Mouse (Mus musculus): ENCODE measurements around the gene Jam3. TPM values are rescaled to one million over a fixed set of nuclear protein-coding genes. Genes with fewer than 3 reads are reported as not detected.

Gene Jam3
- polyA plus RNA-seq, 1 experiment from 2014 or later = 46.3 TPM

DNA sequence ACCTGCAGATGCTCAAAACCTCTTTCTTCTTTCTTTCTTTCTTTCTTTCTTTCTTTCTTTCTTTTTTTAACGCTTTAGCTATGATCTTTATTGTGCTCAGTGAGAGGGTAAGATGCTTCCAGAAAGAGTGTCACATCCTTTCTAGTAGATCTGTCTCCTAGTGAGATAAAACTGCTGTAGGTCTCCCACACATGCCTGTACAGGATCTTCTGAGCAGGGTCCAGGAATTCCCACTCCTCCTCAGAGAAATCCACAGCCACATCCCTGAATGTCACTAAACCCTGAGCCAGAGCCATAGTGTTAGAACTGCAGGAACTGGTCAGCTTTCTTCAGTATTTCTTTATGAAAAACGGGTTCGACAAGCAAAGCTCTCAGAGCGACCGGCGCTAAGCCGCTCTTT is 19.8 kb downstream of the Jam3 start:
- no peak overlapping the region for H3K27ac ChIP-seq (ENCODE audit: low read length)
- 90% methylated on average over 7 of the region's 7 CpGs for WGBS

DNA sequence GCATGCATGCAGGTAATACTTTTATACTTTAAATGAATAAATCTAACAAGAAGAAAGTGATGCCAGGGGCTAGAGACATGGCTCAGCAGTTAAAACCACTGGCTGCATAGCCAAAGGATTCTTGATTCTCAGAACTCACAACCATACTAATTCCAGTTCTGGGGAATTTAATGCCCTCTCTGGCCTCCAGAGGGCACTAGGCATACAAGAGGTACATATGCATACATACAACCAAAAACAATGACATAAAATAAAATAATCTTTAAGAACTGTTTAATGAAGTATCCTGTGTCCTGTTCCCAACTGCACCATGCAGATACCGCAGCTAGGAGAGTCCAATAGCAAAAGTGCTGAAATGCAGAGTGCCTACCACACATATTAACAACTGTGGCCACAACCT is 20.8 kb downstream of the Jam3 start:
- ATAC-seq = no peak
- whole genome bisulfite sequencing = 72% methylated on average over 1 of the region's 1 CpGs
- H3K36me3 ChIP-seq (ENCODE audit: control insufficient read depth, insufficient read depth, low read length) = no peaks in the 10 kb centered on the region

More for the DNA sequence above, 19.8 kb downstream of the Jam3 start:
- no peak overlapping the region for H3K9ac ChIP-seq (ENCODE audit: low read depth, low read length)
- no peaks in the 10 kb centered on the region for H3K27me3 ChIP-seq (ENCODE audit: control insufficient read depth, insufficient read depth, low read depth, low read length)
- no peaks in the 10 kb centered on the region for H3K4me1 ChIP-seq (ENCODE audit: control insufficient read depth, insufficient read depth, low read length)
- no peak for ATAC-seq
- peaks cover 2% of the 10 kb centered on the region; the same call in 1 of the 2 replicates for H3K36me3 ChIP-seq (ENCODE audit: control insufficient read depth, insufficient read depth, low read length)
- no peaks in the 10 kb centered on the region for H3K9me3 ChIP-seq (replicated peaks; ENCODE audit: control insufficient read depth, low read length, poor library complexity, severe bottlenecking)
- H3K4me3 ChIP-seq (ENCODE audit: low read depth, low read length) = no peak overlapping the region
- no peak overlapping the region for H3K4me2 ChIP-seq (ENCODE audit: low read length)

DNA sequence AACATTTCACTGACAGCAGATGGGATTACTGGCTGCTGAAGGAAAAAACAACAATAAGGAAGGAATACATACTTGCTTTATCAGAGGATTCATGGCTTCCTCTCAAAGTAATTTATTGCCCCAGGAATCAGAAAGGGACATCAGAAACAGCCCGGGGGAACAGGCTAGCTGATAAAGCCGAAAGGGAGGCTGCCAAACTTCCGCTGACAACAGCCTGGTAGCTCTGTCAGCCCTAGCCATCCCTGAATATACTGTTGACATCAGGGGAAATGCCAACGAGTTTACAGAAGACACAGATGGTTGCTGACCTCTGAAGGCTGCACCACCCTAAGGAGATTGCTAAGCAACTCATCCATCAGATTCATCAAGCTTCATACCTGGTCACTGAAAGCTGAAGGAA is 26.6 kb downstream of the Jam3 start:
- H3K27me3 ChIP-seq (ENCODE audit: control insufficient read depth, insufficient read depth, low read depth, low read length) = no peaks in the 10 kb centered on the region
- no peak overlapping the region for H3K4me2 ChIP-seq (ENCODE audit: low read length)
- WGBS = 87% methylated on average over 4 of the region's 4 CpGs
- no peaks in the 10 kb centered on the region for H3K36me3 ChIP-seq (ENCODE audit: control insufficient read depth, insufficient read depth, low read length)
- no peak overlapping the region for H3K27ac ChIP-seq (ENCODE audit: low read length)
- no peak overlapping the region for H3K4me3 ChIP-seq (ENCODE audit: low read depth, low read length)
- no peak for ATAC-seq
- no peak overlapping the region for H3K9ac ChIP-seq (ENCODE audit: low read depth, low read length)
- no peaks in the 10 kb centered on the region for H3K9me3 ChIP-seq (replicated peaks; ENCODE audit: control insufficient read depth, low read length, poor library complexity, severe bottlenecking)
- peaks cover 9% of the 10 kb centered on the region for H3K4me1 ChIP-seq (ENCODE audit: control insufficient read depth, insufficient read depth, low read length)

More for the DNA sequence above, 20.8 kb downstream of the Jam3 start:
- Histone ChIP-seq H3K9me3 (replicated peaks; ENCODE audit: control insufficient read depth, low read length, poor library complexity, severe bottlenecking) (no peaks in the 10 kb centered on the region), H3K27me3 (ENCODE audit: control insufficient read depth, insufficient read depth, low read depth, low read length) (no peaks in the 10 kb centered on the region), H3K4me3 (ENCODE audit: low read depth, low read length) (no peak overlapping the region), H3K4me2 (ENCODE audit: low read length) (no peak overlapping the region), H3K4me1 (ENCODE audit: control insufficient read depth, insufficient read depth, low read length) (no peaks in the 10 kb centered on the region), H3K9ac (ENCODE audit: low read depth, low read length) (no peak overlapping the region), H3K27ac (ENCODE audit: low read length) (no peak overlapping the region)

DNA sequence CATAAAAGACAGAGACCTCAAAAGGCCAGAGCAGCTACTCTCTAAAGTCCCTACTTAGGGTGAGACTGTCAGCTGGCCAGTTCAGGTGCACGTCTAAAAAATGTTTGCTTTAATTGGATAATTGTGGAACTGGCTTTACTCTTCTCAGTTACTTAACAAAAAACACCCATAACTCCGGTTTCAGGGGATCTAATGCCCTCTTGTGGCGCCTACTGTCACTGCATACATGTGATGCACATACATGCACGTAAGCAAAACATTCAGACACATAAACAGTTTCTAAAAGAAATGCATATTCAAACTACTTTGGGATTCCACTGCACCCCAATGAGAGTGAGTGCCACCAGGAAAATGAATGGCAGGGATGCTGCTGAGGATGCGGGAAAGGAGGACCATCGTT is 28.7 kb downstream of the Jam3 start:
- 91% methylated on average over 6 of the region's 6 CpGs for WGBS
- Histone ChIP-seq H3K4me3 (ENCODE audit: low read depth, low read length) (no peak overlapping the region), H3K9me3 (replicated peaks; ENCODE audit: control insufficient read depth, low read length, poor library complexity, severe bottlenecking) (no peaks in the 10 kb centered on the region; the same call in 1 of the 2 replicates), H3K4me2 (ENCODE audit: low read length) (no peak overlapping the region), H3K9ac (ENCODE audit: low read depth, low read length) (no peak overlapping the region), H3K27ac (ENCODE audit: low read length) (no peak overlapping the region), H3K27me3 (ENCODE audit: control insufficient read depth, insufficient read depth, low read depth, low read length) (no peaks in the 10 kb centered on the region), H3K36me3 (ENCODE audit: control insufficient read depth, insufficient read depth, low read length) (no peaks in the 10 kb centered on the region), H3K4me1 (ENCODE audit: control insufficient read depth, insufficient read depth, low read length) (peaks cover 20% of the 10 kb centered on the region)
- ATAC-seq = no peak

DNA sequence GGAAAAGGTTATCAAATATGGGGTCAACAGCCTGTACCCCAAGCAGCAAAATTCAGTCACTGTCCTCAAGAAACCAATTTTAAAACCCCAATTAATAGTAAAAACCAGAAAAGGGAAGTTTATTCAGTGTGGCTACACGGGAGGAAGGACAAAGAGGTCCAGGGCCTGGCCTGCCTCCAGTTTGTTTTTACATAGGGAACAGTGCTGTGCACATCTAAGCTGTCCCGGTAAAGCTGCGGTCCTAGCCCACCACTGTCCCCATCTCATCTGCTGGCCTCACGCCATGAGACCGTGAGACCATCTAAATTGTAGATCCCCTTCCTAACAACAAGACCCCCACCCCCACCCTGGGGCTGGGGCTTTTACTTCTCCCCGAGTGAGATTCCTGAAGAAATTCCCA is 29.8 kb downstream of the Jam3 start:
- Histone ChIP-seq H3K4me3 (ENCODE audit: low read depth, low read length) (no peak overlapping the region), H3K27me3 (ENCODE audit: control insufficient read depth, insufficient read depth, low read depth, low read length) (no peaks in the 10 kb centered on the region), H3K9ac (ENCODE audit: low read depth, low read length) (no peak overlapping the region), H3K27ac (ENCODE audit: low read length) (no peak overlapping the region), H3K36me3 (ENCODE audit: control insufficient read depth, insufficient read depth, low read length) (no peaks in the 10 kb centered on the region), H3K4me2 (ENCODE audit: low read length) (no peak overlapping the region), H3K9me3 (replicated peaks; ENCODE audit: control insufficient read depth, low read length, poor library complexity, severe bottlenecking) (no peaks in the 10 kb centered on the region; the same call in 1 of the 2 replicates), H3K4me1 (ENCODE audit: control insufficient read depth, insufficient read depth, low read length) (peaks cover 20% of the 10 kb centered on the region)
- 34% methylated on average over 6 of the region's 6 CpGs for WGBS
- no peak for ATAC-seq

DNA sequence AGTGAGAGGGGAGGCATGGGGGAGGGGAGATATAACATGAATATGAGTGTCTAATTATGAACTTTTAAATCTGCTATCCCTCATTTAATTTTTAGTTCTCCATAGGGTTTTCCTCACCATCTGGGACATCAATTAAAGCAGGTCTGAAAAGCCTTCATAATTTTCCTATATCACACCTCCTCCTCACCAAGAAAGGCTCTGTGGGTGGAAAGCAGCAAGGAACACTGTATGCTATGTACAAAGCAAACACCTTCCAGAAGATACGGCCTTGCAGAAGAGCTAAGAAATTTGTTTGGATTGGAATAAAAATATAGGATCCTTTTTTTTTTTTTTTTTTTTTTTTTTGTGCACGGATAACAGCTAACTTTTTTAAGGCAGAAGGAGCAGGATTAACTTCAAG is 31.3 kb downstream of the Jam3 start:
- 94% methylated on average over 2 of the region's 2 CpGs for WGBS
- Histone ChIP-seq H3K9ac (ENCODE audit: low read depth, low read length) (no peak overlapping the region), H3K9me3 (replicated peaks; ENCODE audit: control insufficient read depth, low read length, poor library complexity, severe bottlenecking) (no peaks in the 10 kb centered on the region; the same call in 1 of the 2 replicates), H3K4me3 (ENCODE audit: low read depth, low read length) (no peak overlapping the region), H3K4me2 (ENCODE audit: low read length) (no peak overlapping the region), H3K27ac (ENCODE audit: low read length) (no peak overlapping the region), H3K27me3 (ENCODE audit: control insufficient read depth, insufficient read depth, low read depth, low read length) (no peaks in the 10 kb centered on the region), H3K36me3 (ENCODE audit: control insufficient read depth, insufficient read depth, low read length) (no peaks in the 10 kb centered on the region), H3K4me1 (ENCODE audit: control insufficient read depth, insufficient read depth, low read length) (peaks cover 20% of the 10 kb centered on the region)
- ATAC-seq = no peak

DNA sequence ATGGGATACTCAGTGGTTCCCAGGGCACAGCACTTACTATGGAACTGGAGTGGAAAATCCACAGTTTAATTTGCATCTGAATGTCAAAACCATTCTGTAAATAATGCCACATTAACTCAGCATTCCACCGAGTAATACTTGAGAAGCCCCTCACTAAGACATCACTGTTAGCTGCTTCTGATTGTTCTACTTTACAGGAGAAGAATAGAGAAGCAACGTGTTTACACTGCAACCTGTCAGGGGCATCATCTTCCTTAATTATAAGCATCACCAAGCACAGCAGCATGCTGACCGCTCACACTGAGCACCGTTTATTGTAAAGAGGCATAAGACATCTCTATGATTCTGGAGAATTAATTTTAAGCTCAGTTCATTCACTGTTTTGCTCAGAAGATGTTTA is 32.3 kb downstream of the Jam3 start:
- no peaks in the 10 kb centered on the region; the same call in 1 of the 2 replicates for H3K9me3 ChIP-seq (replicated peaks; ENCODE audit: control insufficient read depth, low read length, poor library complexity, severe bottlenecking)
- no peak for ATAC-seq
- peak overlapping the region; percentile 19; the same call in 1 of the 2 replicates for H3K27ac ChIP-seq (ENCODE audit: low read length)
- peak overlapping the region; percentile 13; the same call in 1 of the 2 replicates for H3K4me2 ChIP-seq (ENCODE audit: low read length)
- no peak overlapping the region for H3K9ac ChIP-seq (ENCODE audit: low read depth, low read length)
- peaks cover 20% of the 10 kb centered on the region for H3K4me1 ChIP-seq (ENCODE audit: control insufficient read depth, insufficient read depth, low read length)
- H3K27me3 ChIP-seq (ENCODE audit: control insufficient read depth, insufficient read depth, low read depth, low read length) = no peaks in the 10 kb centered on the region
- no peaks in the 10 kb centered on the region for H3K36me3 ChIP-seq (ENCODE audit: control insufficient read depth, insufficient read depth, low read length)
- no peak overlapping the region for H3K4me3 ChIP-seq (ENCODE audit: low read depth, low read length)
- WGBS = 27% methylated on average over 4 of the region's 4 CpGs

DNA sequence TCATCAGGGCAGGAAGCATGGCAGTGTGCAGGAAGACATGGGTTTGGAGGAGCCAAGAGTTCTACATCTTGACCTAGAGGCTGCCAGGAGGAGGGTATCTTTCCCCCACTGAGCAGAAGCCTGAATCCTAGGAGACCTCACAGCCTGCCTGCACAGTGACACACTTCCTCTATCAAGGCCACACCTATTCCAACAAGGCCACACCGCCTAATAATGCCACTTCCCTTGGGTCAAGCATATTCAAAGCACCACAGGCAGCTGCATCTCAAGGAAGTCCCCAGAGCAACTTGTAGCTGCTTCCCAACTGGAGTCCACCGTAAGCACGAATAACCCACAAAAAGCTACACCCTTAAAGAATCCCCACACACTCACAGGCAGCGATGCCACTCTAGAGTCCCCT is 33.1 kb downstream of the Jam3 start:
- 82% methylated on average over 4 of the region's 4 CpGs for WGBS
- H3K4me2 ChIP-seq (ENCODE audit: low read length) = no peak overlapping the region
- no peaks in the 10 kb centered on the region for H3K27me3 ChIP-seq (ENCODE audit: control insufficient read depth, insufficient read depth, low read depth, low read length)
- no peak for ATAC-seq
- peaks cover 20% of the 10 kb centered on the region for H3K4me1 ChIP-seq (ENCODE audit: control insufficient read depth, insufficient read depth, low read length)
- H3K9me3 ChIP-seq (replicated peaks; ENCODE audit: control insufficient read depth, low read length, poor library complexity, severe bottlenecking) = no peaks in the 10 kb centered on the region; the same call in 1 of the 2 replicates
- H3K4me3 ChIP-seq (ENCODE audit: low read depth, low read length) = no peak overlapping the region
- H3K36me3 ChIP-seq (ENCODE audit: control insufficient read depth, insufficient read depth, low read length) = no peaks in the 10 kb centered on the region
- no peak overlapping the region for H3K9ac ChIP-seq (ENCODE audit: low read depth, low read length)
- no peak overlapping the region for H3K27ac ChIP-seq (ENCODE audit: low read length)

DNA sequence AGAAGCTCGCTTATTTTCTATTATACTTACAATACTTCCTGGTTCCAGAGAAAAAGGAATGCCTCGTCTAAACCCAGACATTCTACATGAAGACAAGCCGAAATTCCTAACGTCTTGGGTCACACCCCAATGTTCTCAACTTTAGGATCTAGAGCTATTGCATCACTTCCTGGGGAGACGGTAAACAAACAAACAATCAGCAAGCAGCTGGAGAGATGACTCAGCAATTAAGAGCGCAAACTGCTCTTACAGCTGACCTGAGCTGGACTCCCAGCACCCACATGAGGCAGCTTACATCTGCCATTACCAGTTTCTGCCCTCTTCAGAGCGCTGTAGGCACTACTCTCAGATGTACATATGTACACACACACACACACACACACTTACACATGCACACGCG is 34.0 kb downstream of the Jam3 start:
- WGBS = 93% methylated on average over 9 of the region's 9 CpGs
- peaks cover 20% of the 10 kb centered on the region for H3K4me1 ChIP-seq (ENCODE audit: control insufficient read depth, insufficient read depth, low read length)
- no peak overlapping the region for H3K4me3 ChIP-seq (ENCODE audit: low read depth, low read length)
- H3K9me3 ChIP-seq (replicated peaks; ENCODE audit: control insufficient read depth, low read length, poor library complexity, severe bottlenecking) = no peaks in the 10 kb centered on the region; the same call in 1 of the 2 replicates
- no peaks in the 10 kb centered on the region for H3K27me3 ChIP-seq (ENCODE audit: control insufficient read depth, insufficient read depth, low read depth, low read length)
- no peak overlapping the region for H3K4me2 ChIP-seq (ENCODE audit: low read length)
- H3K36me3 ChIP-seq (ENCODE audit: control insufficient read depth, insufficient read depth, low read length) = no peaks in the 10 kb centered on the region
- H3K9ac ChIP-seq (ENCODE audit: low read depth, low read length) = no peak overlapping the region
- no peak overlapping the region for H3K27ac ChIP-seq (ENCODE audit: low read length)
- ATAC-seq = no peak

Data from midbrain, embryonic 16.5 days (tissue).